Mouse (Mus musculus): ENCODE results near the gene Gm17455.

Gene Gm17455

GRCm38 (mm10) chr10:60373937-60374578 is 25.5 kb upstream of the Gm17455 start:
- in situ Hi-C loops (cut with MboI), result no loop called here

- in situ Hi-C loops (cut with MboI), result no loop called here
Measured at GRCm38 (mm10) chr10:60376704-60377103, 22.8 kb upstream of the Gm17455 start.

- in situ Hi-C loops (cut with MboI), result no loop called here
Measured at GRCm38 (mm10) chr10:60379419-60379957, 20.0 kb upstream of the Gm17455 start.

- in situ Hi-C loops (cut with MboI), result no loop called here
Measured at GRCm38 (mm10) chr10:60380229-60380628, 19.3 kb upstream of the Gm17455 start.

- in situ Hi-C loops (cut with MboI), result no loop called here
Measured at GRCm38 (mm10) chr10:60381142-60381925, 18.2 kb upstream of the Gm17455 start.

- in situ Hi-C loops (cut with MboI), result no loop called here
Measured at GRCm38 (mm10) chr10:60388332-60388731, 11.2 kb upstream of the Gm17455 start.

- in situ Hi-C loops (cut with MboI), result no loop called here
Measured at GRCm38 (mm10) chr10:60389447-60389865, 10.1 kb upstream of the Gm17455 start.

GRCm38 (mm10) chr10:60390177-60390903 is 9.2 kb upstream of the Gm17455 start:
- in situ Hi-C loops (cut with MboI), result loop anchor here (5.0 kb wide), 1 partner anchor 78 kb away; no protein-coding TSS in a partner anchor

- in situ Hi-C loops (cut with MboI), result loop anchor here (5.0 kb wide), 1 partner anchor 79 kb away; no protein-coding TSS in a partner anchor
Measured at GRCm38 (mm10) chr10:60390904-60391420, 8.6 kb upstream of the Gm17455 start.

GRCm38 (mm10) chr10:60391661-60392060 is 7.9 kb upstream of the Gm17455 start:
- in situ Hi-C loops (cut with MboI), result loop anchor here (5.0 kb wide), 1 partner anchor 79 kb away; no protein-coding TSS in a partner anchor

- in situ Hi-C loops (cut with MboI), result loop anchor here (5.0 kb wide), 1 partner anchor 83 kb away; no protein-coding TSS in a partner anchor
Measured at GRCm38 (mm10) chr10:60394936-60395335, 4.6 kb upstream of the Gm17455 start.

- in situ Hi-C loops (cut with MboI), result no loop called here
Measured at GRCm38 (mm10) chr10:60395605-60396004, 3.9 kb upstream of the Gm17455 start.

GRCm38 (mm10) chr10:60398051-60398814 is 1.3 kb upstream of the Gm17455 start:
- in situ Hi-C loops (cut with MboI), result no loop called here

- in situ Hi-C loops (cut with MboI), result loop anchor here (10.0 kb wide), 1 partner anchor 354 kb away; the partner anchor contains the start of gene Slc29a3
Measured at GRCm38 (mm10) chr10:60400507-60401295, 1.2 kb downstream of the Gm17455 start.

GRCm38 (mm10) chr10:60405460-60406177 is 6.1 kb downstream of the Gm17455 start:
- in situ Hi-C loops (cut with MboI), result loop anchor here (10.0 kb wide), 1 partner anchor 349 kb away; the partner anchor contains the start of gene Slc29a3

- in situ Hi-C loops (cut with MboI), result loop anchor here (10.0 kb wide), 1 partner anchor 347 kb away; the partner anchor contains the start of gene Slc29a3
Measured at GRCm38 (mm10) chr10:60407831-60408230, 8.3 kb downstream of the Gm17455 start.

- in situ Hi-C loops (cut with MboI), result no loop called here
Measured at GRCm38 (mm10) chr10:60411794-60412193, 12.3 kb downstream of the Gm17455 start.

- in situ Hi-C loops (cut with MboI), result no loop called here
Measured at GRCm38 (mm10) chr10:60413756-60414155, 14.2 kb downstream of the Gm17455 start.

- in situ Hi-C loops (cut with MboI), result no loop called here
Measured at GRCm38 (mm10) chr10:60417041-60417440, 17.5 kb downstream of the Gm17455 start.

Data from mature B cell (primary cell).